Mouse (Mus musculus): Measurements from ENCODE around the gene Pde4d.

- TF ChIP-seq CTCF (IDR thresholded peaks at IDR 0.05; ENCODE audit: borderline replicate concordance, insufficient read depth, low read depth, low read length) (no peak), POLR2A (IDR thresholded peaks at IDR 0.05; ENCODE audit: borderline replicate concordance, insufficient read depth, low read length) (no peak)
Observed at GRCm38 (mm10) chr13:108552995-108553394, 103.2 kb downstream of the Pde4d start.
